Mouse (Mus musculus): ENCODE measurements around the gene Ubxn1.
"Not testable (repeated sequence)": the region's sequence is repeated elsewhere in the genome, so short reads cannot be mapped to it uniquely, and the experiment has no call there.

Gene Ubxn1

DNA sequence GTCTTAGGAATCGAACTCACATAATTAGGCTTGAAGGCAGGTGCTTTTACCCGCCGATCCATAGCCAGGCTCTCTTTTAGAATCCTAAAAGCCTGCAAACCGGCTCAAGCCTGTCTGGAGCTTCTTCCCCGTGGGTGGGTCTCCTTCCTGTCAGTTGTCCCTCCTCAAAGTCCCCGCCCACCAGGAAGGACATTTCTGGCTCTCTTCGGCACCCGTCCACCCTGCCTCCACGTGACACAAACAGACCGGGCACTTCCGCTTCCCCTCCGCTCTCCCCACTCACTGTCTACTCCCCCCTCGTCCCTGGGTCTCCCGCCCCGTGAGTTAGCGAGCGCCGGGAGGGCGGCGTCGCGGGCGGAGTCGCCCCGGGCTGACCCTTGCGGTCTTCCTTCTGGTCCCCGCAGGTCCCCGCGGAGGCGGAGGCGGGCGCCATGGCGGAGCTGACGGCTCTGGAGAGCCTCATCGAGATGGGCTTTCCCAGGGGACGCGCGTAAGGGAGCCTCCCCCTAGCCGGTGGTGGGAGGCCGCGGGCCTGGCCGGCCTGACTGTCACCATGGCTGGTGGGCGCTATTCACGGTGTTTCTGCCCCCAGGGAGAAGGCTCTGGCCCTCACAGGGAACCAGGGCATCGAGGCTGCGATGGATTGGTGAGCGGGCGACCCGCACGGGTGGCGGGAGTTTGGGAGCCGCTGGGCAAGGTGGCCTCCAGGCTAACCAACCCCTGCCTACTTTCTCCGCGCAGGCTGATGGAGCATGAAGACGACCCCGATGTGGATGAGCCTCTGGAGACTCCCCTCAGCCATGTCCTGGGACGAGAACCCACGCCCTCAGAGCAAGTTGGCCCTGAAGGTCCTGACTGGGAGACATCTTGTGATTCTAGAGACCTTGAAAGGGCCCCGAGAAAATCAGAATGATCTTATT, at the start of gene Ubxn1:
Ubxn1 (plus strand) TSS at position 230 of the 920 bp plus-strand sequence.
- DNase-seq (ENCODE audit: low spot score) = peak; percentile 94

DNA sequence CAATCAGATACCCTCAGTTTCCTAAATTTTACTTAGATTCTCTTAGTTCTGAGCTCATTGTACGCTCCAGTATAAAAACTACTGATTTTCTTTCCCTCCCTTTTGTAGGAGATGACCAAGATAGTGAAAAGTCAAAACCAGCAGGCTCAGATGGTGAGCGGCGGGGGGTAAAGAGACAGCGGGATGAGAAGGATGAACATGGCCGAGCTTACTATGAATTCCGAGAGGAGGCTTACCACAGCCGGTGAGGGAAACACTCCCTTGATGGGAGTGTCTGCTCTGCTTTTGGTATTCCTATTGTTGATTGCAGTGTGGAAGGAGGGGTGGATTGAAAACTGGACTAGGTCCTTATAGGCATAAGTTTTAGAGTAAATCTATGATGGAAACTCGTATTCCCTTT, 48.6 kb upstream of the Ubxn1 start:
- no peak for DNase-seq (ENCODE audit: low spot score)

DNA sequence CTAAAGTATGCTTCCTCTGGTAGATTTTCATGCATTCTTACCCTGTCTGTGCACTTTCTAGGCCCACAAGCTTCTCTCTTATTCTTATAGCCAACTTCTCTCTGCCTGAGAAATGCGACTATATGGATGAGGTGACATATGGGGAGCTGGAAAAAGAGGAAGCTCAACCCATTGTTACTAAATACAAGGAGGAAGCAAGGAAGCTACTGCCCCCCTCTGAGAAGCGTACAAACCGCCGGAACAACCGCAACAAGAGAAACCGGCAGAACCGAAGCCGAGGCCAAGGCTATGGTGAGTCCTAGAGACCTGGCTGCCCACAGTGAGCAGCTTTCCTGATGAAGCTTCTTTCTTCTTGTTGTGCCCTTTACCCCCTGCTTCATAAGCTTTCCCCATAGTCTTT, 41.6 kb upstream of the Ubxn1 start, which contains the start of gene AC129217.1:
AC129217.1 (plus strand) TSS at position 114 of the 400 bp plus-strand sequence.
- DNase-seq (ENCODE audit: low spot score) = no peak

DNA sequence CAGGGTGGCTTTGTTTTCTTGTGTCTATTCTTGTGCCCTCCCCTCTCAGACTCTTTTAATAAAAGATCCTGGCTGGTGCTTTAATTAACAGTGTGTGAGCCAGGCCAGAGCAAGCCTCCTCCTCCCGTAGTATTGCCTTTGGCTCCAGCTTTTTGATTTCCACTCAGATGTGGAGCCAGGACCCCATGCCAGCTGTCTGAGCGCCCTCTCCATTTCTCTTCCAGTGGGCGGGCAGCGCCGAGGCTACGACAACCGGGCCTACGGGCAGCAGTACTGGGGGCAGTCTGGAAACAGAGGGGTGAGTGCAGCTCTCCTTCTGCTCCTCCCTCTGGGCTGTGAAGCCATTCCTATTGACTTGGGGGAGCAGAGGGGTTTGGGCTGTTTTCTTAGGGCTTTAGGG, 40.6 kb upstream of the Ubxn1 start:
- no peak for DNase-seq (ENCODE audit: low spot score)

DNA sequence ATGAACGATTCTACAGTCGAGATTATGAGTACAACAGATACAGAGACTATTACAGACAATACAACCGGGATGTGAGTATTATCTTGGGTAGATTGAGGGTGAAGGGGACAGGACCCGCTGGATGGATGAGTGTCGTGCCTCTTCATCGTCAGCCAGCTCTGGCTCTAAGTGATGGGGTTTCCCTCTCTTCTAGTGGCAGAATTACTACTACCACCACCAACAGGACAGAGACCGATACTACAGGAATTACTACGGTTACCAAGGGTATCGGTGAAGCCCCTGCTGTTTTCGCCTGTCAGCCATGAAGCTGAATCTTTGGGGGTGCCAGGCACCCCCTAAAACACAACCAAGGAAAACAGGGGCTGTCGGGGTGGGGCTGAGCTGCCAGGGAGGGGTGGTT, 40.0 kb upstream of the Ubxn1 start:
- no peak for DNase-seq (ENCODE audit: low spot score)

DNA sequence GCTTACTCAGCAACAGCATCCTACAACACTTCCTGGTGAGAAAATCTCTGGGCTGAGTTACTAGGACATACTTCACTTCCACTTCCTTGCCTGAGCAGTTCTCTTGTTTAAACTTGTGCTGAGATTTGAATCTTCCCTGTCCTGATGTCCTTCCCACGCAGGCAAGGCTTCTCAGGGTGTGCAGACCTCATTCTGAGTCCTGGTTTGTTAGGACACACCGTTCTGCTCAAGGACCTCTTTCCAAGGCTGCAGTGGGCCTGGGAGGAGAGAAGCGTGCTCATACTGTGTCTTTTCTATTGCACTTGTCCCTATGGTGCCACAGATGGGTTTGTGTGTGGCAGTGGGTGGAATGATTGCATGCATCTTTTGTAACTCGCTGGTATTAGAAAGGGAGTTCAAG, 38.3 kb upstream of the Ubxn1 start:
- no peak for DNase-seq (ENCODE audit: low spot score)

DNA sequence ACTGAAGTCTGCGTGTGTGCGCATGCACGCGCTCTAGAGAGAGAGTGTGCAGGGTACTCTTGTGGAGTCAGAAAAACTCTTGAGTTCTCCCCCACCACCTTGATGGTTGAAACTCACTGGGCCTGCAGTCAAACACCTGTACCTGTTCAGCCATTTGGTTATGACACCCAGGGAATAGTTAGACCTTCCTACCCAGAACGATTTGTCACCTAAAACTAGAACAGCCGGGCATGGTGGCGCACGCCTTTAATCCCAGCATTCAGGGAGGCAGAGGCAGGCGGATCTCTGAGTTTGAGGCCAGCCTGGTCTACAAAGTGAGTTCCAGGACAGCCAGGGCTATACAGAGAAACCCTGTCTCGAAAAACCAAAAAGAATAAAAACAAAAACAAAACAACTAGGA, 35.0 kb upstream of the Ubxn1 start:
- DNase-seq (ENCODE audit: low spot score) = not testable (repeated sequence)

DNA sequence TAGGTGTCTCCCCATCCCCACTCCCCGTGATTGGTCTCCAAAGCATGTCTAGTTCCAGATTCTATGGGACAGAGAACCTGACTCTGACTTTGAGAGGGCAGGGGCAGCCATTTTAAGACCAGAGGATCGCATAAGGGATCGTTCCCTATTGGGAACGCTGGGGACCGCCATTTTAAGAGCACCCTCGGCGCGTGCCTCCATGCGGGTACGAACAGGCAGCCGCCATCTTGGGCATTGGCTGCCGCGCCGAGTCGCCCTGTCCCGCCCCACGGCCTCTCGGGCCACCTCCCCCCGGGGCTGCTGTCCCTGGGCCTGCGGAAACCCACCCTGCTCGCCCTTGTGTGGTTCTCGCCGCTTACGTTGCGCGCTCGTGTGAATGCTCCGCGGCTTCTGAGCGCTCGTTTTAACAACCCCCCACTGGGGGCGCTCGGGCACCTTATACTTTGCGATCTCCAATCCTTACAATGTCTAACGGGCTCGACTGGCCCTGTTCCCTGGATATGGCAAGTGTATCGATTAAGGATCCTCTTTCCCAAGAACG, 34.0 kb upstream of the Ubxn1 start, which contains the start of gene Bscl2:
Bscl2 (plus strand) TSS at position 217 of the 541 bp plus-strand sequence.
- peak; percentile 88 for DNase-seq (ENCODE audit: low spot score)

DNA sequence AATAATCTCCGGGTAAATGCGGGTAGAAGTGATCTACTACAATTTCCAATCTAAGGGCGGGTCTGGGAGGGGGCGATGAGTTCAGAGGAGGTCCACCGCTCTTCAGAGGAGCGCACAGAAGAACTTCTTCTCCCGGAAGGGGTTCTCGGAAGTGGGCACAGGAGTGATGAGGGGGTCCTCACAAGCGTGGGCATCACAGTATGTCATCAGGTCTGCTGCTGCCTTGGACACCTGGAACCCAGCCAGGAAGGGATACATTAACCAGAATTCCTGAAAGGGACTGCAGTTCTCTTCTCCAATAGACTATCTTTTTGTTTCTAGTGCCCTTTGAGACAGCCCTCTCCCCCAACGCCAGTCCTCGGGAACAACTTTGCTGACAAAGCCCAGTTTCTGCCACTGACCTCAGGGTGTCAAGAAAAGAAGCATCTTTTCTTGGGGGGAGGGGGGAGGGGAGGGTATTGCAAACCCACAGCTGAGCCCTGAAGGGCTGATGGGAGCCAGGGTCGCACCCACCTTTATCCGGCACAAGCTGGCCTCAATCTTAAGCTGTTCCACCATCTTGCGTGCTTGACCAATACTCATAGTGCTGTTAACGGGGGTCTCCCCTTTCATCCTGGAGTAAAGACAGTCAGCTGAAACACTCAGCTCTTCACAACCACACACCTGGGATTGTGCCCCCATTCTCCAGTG, 33.1 kb upstream of the Ubxn1 start:
- peak; percentile 77 for DNase-seq (ENCODE audit: low spot score)

DNA sequence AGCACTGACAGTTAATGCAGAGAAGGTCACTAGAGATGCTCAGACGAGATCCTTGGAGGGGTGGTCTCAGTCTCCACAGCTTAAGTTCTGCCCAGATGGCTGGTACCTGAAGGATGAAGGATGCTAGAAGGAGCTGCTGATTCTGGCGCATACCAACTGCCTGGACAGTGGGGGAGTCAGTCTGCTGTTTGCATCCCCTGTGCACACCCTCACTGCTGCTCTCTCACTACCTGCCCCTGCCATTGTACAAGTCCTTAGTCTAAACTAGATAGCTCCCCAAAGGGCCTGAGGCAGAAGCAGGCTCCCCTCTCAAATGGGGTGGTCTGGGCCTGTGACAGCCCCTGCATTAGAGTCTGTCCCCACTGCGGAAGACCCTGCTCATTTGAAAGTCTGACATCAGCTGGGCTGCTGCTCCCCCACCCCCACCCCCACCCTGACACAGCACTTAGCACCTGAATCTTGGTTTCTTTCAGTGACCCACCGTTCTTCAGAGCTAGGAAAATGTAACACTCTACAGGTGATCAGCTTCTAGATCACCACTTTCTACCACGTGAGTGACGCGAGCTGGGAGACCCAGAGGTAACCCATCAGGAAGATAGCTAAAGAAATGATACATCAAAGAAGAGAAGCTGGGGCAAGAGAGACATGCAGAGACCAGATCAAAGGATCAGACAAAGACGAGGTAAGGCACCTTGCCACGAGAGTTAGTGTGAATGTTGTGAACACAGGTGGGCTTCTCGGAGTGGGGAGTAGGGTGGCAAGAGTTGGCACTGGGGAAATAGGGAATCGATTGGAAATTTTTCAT, 32.0 kb upstream of the Ubxn1 start, which contains the start of gene Gng3:
Gng3 (minus strand) TSS at position 92 of the 805 bp plus-strand sequence.
- no peak for DNase-seq (ENCODE audit: low spot score)

DNA sequence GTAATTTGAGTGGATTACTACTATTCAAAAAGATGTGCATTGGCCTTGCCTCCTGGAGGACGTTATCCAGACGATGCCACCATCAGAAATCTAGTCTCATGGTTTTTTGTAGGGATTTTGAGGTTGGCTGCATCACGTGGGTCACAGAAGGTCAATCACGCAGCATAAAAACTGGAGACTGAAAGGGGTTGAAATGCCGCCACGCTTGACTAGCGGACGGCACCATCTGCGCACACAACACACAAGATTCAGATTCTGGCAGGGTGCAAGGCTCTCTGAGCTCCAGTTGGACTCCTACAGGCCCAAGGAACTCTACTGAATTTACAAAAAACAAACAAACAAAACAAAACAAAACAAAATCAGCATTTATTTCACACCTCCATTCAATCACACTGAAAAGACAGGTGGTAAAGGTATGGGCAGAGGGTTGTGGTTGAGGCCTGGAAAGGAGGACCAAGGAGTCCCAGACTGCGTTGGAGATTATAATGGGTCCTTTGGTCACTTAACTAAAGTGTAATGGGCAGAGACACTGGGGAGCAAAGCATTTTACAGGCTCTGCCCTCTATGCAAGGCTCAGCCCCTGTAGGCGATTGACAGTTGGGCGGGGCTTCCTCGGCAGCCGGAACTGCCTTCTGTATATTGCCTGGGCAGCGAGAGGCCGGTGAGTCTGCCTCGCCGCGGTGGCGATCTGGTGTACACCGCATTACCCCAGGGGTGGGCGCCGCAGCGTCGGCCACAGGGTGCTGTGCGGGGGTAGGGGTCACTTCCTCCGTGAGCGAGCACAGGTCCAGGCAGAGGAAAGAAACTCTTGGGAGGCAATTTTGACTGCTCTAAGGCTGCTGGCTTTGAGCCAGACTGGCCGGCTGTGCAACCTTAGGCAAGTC, 31.1 kb upstream of the Ubxn1 start:
- DNase-seq (ENCODE audit: low spot score) = peak; percentile 78

DNA sequence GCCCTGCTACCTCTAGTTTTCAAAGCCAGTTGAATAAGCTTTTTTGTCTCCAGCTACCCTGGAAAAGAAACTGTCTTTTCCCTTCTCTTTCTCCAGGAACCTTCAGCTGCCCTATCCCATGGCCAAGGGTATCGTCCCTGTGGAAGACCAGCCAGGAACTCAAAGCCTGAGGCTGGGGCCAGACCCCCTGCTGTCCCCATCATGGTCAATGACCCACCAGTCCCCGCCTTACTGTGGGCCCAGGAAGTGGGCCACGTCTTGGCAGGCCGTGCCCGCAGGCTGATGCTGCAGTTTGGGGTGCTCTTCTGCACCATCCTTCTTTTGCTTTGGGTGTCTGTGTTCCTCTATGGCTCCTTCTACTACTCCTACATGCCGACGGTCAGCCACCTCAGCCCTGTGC, 30.3 kb upstream of the Ubxn1 start:
- DNase-seq (ENCODE audit: low spot score) = no peak

DNA sequence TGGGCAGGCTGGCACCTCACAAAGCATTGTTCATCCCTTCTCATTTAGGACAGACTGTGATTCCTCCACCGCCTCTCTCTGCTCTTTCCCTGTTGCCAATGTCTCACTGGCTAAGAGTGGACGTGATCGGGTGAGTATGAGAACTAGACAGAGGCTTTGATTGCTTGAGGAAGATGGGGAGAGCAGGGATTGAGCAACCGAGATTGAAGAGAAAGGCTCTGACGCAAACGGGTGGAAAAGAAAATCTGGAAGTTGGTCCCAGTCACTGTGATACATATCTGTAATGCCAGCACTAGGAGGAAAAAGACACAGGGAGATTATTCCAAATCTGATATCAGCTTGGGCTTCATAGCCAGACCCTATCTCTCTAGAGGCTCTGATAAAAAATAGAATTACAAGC, 28.3 kb upstream of the Ubxn1 start:
- DNase-seq (ENCODE audit: low spot score) = no peak

DNA sequence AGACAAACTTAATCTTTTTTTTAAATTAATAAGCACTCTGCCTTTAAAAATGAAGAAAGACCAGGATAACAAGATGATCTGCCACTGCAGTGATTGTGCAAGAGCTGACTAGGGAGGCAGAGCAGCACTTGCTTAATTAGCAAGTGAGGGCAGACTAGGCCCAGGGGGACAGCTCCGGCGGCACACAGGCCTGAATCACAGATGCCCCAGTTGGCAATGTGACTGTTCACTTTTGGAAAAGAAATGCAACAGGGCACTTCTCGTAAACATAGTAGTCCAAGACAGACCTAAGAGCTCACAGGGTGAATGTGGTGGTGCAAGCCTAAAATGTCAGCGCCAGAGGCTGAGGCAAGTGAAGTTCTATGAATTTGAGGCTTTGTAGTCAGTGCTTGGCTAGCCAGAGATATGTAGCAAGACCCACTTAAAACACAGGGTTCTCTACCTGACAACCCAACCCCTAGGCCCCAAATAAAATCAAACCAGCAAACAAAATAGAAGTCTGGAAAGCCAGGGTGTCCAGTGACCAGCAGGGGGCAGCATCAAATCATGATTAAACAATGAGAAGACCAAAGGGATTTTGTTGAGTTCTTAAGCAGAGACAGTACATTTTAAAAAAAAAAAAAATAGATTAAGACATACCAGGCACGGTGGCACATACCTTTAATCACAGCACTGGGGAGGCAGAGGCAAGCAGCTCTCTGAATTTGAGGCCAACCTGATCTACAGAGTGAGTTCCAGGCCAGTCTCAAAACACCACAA, 26.7 kb upstream of the Ubxn1 start:
- peak; percentile 93 for DNase-seq (ENCODE audit: low spot score)

DNA sequence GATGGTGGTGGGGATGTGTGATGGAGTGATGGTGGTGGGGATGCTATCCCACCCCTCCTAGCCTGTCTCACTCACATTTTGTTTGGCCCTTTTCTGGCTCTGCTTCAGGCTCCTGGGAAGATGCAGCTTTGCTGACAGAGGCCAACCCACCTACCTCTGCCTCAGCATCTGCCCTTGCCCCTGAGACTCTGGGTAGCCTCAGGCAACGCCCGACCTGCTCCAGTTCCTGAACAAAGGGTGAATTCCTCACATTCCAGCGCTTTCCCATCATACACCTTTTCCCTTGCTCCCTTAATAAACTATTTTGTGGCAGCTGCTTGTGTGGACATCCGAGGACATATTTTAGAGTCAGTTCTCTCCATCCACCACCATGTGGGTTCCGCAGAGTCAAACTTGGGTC, 22.9 kb upstream of the Ubxn1 start:
- no peak for DNase-seq (ENCODE audit: low spot score)

DNA sequence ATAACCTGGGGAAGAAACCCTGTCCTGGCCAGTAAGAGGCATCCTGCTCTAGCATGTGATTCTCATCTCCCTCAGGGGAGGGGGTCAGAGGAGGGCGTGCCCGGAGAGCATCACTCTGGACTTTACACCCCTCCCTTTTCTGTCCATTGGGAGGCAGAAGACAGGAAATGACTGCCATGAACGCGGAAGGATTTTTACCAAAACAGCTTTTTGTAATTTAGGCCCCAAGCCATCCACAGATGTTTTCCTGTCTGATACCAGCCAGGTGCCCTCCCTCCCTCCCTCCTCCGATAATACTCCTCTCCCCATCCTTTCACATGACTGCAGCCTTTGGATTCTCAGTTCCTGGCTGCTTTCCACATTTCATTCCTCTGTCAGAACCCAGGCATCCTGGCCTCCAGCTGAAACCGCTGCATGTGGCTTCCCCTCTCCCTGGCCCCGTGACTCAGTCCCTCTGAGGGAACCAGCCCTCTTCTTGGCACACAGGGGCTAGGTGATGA, 20.8 kb upstream of the Ubxn1 start, which contains the start of gene Lrrn4cl:
Lrrn4cl (plus strand) TSS at position 367 of the 500 bp plus-strand sequence.
- DNase-seq (ENCODE audit: low spot score) = no peak

DNA sequence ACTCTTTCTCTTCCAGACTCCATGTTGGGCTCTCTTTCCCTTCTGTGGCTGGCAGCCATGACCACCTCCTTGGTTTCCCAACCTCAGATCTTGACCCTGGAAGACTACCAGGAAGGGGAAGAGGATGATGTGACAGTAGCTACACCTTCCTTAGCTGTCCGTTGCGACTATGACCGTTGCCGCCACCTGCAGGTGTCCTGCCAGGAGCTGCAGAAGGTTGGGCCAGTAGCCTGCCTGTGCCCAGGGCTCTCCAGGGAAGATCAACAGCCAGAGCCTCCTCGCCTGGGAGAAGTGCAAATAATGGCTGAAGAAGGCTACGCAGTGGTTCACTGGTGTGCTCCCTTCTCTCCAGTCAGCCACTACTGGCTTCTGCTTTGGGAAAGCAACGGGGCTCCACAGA, 19.7 kb upstream of the Ubxn1 start:
- DNase-seq (ENCODE audit: low spot score) = no peak

DNA sequence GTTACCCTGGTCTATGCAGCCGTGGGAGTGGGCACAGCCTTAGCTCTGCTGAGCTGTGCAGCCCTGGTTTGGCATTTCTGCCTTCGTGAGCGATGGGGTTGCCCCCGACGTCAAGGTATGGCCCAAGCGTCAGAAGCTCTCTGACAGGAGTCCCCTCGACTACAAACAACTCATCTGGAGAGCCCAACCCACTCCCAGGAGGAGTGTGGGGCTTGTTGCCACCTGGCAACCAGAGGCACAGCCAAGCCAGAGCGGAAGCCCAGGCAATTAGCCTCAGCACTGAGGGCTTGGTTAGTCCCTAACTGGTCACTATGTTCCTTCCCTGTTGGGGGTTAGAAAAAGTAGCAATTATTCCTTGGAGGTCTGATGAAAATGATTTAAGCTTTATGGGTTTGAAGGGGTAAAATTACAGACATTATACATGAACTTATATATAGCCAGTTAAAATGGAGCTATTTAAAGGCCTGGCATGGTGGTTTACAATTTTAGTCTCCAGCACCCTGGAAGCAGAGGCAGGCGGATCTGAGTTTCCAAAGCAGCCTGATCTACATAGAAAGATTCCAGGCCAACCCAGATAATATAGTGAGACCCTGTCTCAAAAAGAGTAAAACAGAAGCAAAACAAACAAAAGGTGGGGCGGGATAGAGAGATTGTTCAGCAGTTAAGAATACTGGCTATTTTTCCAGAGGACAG, 18.9 kb upstream of the Ubxn1 start:
- DNase-seq (ENCODE audit: low spot score) = no peak

DNA sequence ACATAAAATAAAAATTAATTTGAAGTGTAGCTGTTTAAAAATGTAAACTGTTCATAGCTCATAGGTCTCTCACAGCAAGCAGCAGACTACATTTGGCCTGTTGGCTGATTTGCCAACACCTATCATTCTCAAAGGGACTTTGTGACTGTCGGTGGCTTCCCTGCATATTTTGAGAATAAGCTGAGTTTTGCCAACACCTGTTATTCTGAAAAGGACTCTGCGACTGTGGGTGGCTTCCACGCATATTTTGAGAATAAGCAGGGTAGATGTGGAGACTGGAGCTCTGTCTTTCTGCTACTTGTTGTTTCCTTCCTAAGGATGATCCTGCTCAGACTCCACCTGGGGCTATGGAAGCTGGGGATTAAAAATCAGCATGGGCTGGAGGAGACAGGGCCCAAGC, 18.2 kb upstream of the Ubxn1 start:
- DNase-seq (ENCODE audit: low spot score) = no peak
